Mouse (Mus musculus): ENCODE measurements around the gene Ncapg2.

DNA sequence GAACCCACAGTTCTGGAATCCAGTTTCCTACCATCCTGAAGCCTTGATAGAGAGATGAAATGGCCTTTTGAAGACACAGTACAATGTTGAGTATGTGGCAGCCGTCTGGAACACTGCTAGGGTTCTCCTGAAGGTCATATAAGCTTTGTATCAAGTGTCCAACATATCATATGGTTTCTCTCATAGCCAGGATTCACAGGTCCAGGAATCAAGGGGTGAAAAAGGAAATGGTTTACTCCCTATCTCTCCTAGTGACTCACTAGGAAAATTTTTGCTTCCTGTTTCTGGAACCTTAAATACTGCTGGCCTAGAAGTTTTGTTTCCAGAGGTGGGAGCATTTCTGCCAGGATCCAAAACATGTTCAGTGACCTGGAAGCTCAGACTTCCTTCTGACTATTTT lies 15.3 kb upstream of the Ncapg2 start:
- no peak for TF ChIP-seq MAZ (IDR thresholded peaks at IDR 0.05; ENCODE audit: low read depth, low read length)
- no peak for TF ChIP-seq POLR2AphosphoS5 (IDR thresholded peaks at IDR 0.05; ENCODE audit: borderline replicate concordance, low read depth, low read length)
- no peak for TF ChIP-seq CTCF (IDR thresholded peaks at IDR 0.05 in 2 of 3, conservative IDR thresholded peaks at IDR 0.05 in 1 of 3; ENCODE audit: control insufficient read depth in 1 of 3, insufficient read depth in 1 of 3, low read depth in 2 of 3, low read length in 3 of 3, poor library complexity in 1 of 3, severe bottlenecking in 1 of 3)
- TF ChIP-seq UBTF (IDR thresholded peaks at IDR 0.05; ENCODE audit: borderline replicate concordance, insufficient read depth, low read depth, low read length) = no peak
- no peak for TF ChIP-seq POLR2A (IDR thresholded peaks at IDR 0.05; ENCODE audit: control insufficient read depth in 1 of 2, insufficient read depth in 1 of 2, low read depth in 1 of 2, low read length in 2 of 2, poor library complexity in 1 of 2)
- TF ChIP-seq ZNF384 (IDR thresholded peaks at IDR 0.05; ENCODE audit: low read depth, low read length) = no peak
- no peak for TF ChIP-seq MAX (IDR thresholded peaks at IDR 0.05; ENCODE audit: low read length)
- TF ChIP-seq KAT2A (conservative IDR thresholded peaks at IDR 0.05; ENCODE audit: low read depth, low read length) = no peak
- TF ChIP-seq POLR2AphosphoS2 (IDR thresholded peaks at IDR 0.05; ENCODE audit: low read length) = no peak
- TF ChIP-seq USF1 (IDR thresholded peaks at IDR 0.05; ENCODE audit: low read depth, low read length) = no peak
- no peak for TF ChIP-seq USF2 (IDR thresholded peaks at IDR 0.05; ENCODE audit: borderline replicate concordance in 1 of 2, insufficient read depth in 1 of 2, low read depth in 1 of 2, low read length in 2 of 2)
- TF ChIP-seq CHD2 (IDR thresholded peaks at IDR 0.05; ENCODE audit: low read length) = no peak

All from MEL (cell line).